ENCODE assay signal across 23 mouse cellular contexts in the genomic region with DNA sequence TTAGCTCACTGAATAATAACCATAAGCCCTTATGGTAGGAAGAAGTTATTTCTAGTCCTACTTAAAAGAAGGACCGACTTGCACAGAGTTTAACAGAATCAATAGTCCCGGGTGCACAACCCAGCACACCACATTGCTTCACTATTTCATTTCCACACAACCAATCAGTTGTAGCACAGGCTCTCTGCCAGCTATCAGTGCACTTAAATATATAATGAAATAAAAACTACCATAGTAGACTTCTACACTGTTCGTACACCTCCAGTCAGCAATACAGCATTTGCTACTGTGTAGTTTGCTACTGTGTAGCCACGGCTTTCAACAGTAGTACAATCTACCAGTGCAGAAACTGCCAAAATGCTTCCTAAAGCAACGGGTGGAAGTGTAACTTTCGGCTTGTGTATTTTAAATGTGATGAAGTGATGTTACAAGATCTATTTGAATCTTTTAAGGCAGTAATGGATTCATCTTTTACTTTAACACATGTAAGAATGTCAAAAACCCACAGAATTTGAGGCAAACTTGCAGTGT.
A peak's percentile ranks its signal among the peaks of the same experiment; 100 is the strongest.
DNase-seq lines count a peak whose midpoint lies in the region; ATAC-seq and TF ChIP-seq lines count a peak whose summit lies in the region.
"Had no signal": no experiment of that assay in that cellular context is flagged by ENCODE, and none has a peak within 500 bp of the region (broad histone marks: within the 10 kb centered on the region; RNA-seq: fewer than 3 reads in every experiment).

No protein-coding gene starts in this region.

- no peak for TF ChIP-seq POLR2A in liver, adult 2 months (IDR thresholded peaks at IDR 0.05; ENCODE audit: extremely low read depth, insufficient read depth, low read length)
- TF ChIP-seq POLR2A in limb, embryonic 14.5 days (IDR thresholded peaks at IDR 0.05; ENCODE audit: borderline replicate concordance, extremely low read depth, insufficient read depth, insufficient read length) = no peak

- H3K27ac ChIP-seq in liver, adult 2 months (replicated peaks; ENCODE audit: insufficient read depth, low read depth, low read length) = no peak overlapping the region
- H3K27ac ChIP-seq in liver, embryonic 12.5 days = no peak overlapping the region
- no peak overlapping the region for H3K27ac ChIP-seq in limb, embryonic 14.5 days (replicated peaks; ENCODE audit: low read depth, low read length)
- H3K27ac ChIP-seq: embryonic facial prominence, embryonic 15.5 days; heart, embryonic 10.5 days; hindbrain, embryonic 15.5 days; limb, embryonic 12.5 days had no signal

- no peaks in the 10 kb centered on the region; the same call in 1 of the 2 replicates for H3K79me2 ChIP-seq in liver, adult 2 months (ENCODE audit: control insufficient read depth, insufficient read depth, low read length)

- no peak overlapping the region for H3K4me2 ChIP-seq in liver, embryonic 12.5 days
- H3K4me2 ChIP-seq in limb, embryonic 14.5 days (replicated peaks; ENCODE audit: low read depth, low read length, severe bottlenecking) = 0 out of 2 replicates have a peak overlapping the region, but pooled peaks have one; percentile 17
- H3K4me2 ChIP-seq: embryonic facial prominence, embryonic 15.5 days; hindbrain, embryonic 15.5 days had no signal

- H3K4me3 ChIP-seq in liver, adult 2 months (ENCODE audit: insufficient read depth, low read depth, low read length) = no peak overlapping the region
- no peak overlapping the region for H3K4me3 ChIP-seq in liver, embryonic 12.5 days
- no peak overlapping the region for H3K4me3 ChIP-seq in limb, embryonic 14.5 days (replicated peaks; ENCODE audit: low read length)
- H3K4me3 ChIP-seq: embryonic facial prominence, embryonic 15.5 days; heart, embryonic 10.5 days; hindbrain, embryonic 15.5 days; limb, embryonic 12.5 days had no signal

- no peak overlapping the region for H3K9ac ChIP-seq in liver, adult 2 months (ENCODE audit: low read depth, low read length)
- H3K9ac ChIP-seq in liver, embryonic 12.5 days = no peak overlapping the region
- H3K9ac ChIP-seq in limb, embryonic 14.5 days (ENCODE audit: low read depth, low read length, severe bottlenecking) = no peak overlapping the region
- H3K9ac ChIP-seq: embryonic facial prominence, embryonic 15.5 days; hindbrain, embryonic 15.5 days; limb, embryonic 12.5 days had no signal

- ATAC-seq in liver, embryonic 12.5 days = no peak
- no peak for ATAC-seq in limb, embryonic 14.5 days (ENCODE audit: low FRiP score, low read depth)
- ATAC-seq: Patski had no signal

- H3K36me3 ChIP-seq in liver, adult 2 months (ENCODE audit: control insufficient read depth, insufficient read depth, low read length) = no peaks in the 10 kb centered on the region
- H3K36me3 ChIP-seq in liver, embryonic 12.5 days = no peaks in the 10 kb centered on the region
- H3K36me3 ChIP-seq in limb, embryonic 14.5 days (ENCODE audit: control insufficient read depth, insufficient read depth, low read length) = no peaks in the 10 kb centered on the region
- H3K36me3 ChIP-seq: embryonic facial prominence, embryonic 15.5 days; G1E; heart, embryonic 10.5 days; hindbrain, embryonic 15.5 days; limb, embryonic 12.5 days had no signal

- H3K9me3 ChIP-seq in liver, embryonic 12.5 days (replicated peaks) = no peaks in the 10 kb centered on the region
- no peaks in the 10 kb centered on the region for H3K9me3 ChIP-seq in limb, embryonic 14.5 days (ENCODE audit: control insufficient read depth, low read length)
- H3K9me3 ChIP-seq: embryonic facial prominence, embryonic 15.5 days; heart, embryonic 10.5 days; hindbrain, embryonic 15.5 days; limb, embryonic 12.5 days had no signal

- TF ChIP-seq CTCF in liver, adult 2 months (IDR thresholded peaks at IDR 0.05; ENCODE audit: low read depth, low read length) = no peak

- WGBS in liver, adult 2 months = 37% methylated on average over 6 of the region's 6 CpGs
- 68% methylated on average over 6 of the region's 6 CpGs for WGBS in liver, embryonic 12.5 days (ENCODE audit: insufficient replicate concordance)
- 47% methylated on average over 6 of the region's 6 CpGs for WGBS in limb, embryonic 14.5 days

- H3K4me1 ChIP-seq in liver, adult 2 months (ENCODE audit: control insufficient read depth, insufficient read depth, low read length) = peaks cover 3% of the 10 kb centered on the region; the same call in 1 of the 2 replicates
- no peaks in the 10 kb centered on the region for H3K4me1 ChIP-seq in liver, embryonic 12.5 days
- H3K4me1 ChIP-seq in limb, embryonic 14.5 days (ENCODE audit: control insufficient read depth, insufficient read depth, low read length) = peaks cover 16% of the 10 kb centered on the region

- peak; percentile 64 for DNase-seq in liver, adult 2 months (ENCODE audit: extremely low read depth, low read depth, low spot score)
- DNase-seq in right cerebral cortex, postnatal 10 days (ENCODE audit: low spot score in 2 of 2) = peak; percentile 18 to 27
- no peak for DNase-seq in right cerebral cortex, postnatal 36 days (ENCODE audit: low spot score in 2 of 2)
- DNase-seq in limb, embryonic 14.5 days (ENCODE audit: low spot score) = no peak
- no peak for DNase-seq in layer of hippocampus, postnatal 14 days (ENCODE audit: low spot score in 2 of 2)
- DNase-seq in adrenal gland, adult 8-10 months = no peak
- DNase-seq: B cell, adult 2 months; cerebellum, adult 11 months; cerebellum, adult 9-11 months; gastrocnemius, postnatal 36 days; kidney, adult 8-10 months; kidney, postnatal 10 days; lung, adult 18-20 months; lung, postnatal 10 days; retina, postnatal 1 day had no signal

- H3K27me3 ChIP-seq in liver, adult 2 months (ENCODE audit: control insufficient read depth, insufficient read depth, low read length) = no peaks in the 10 kb centered on the region
- no peaks in the 10 kb centered on the region for H3K27me3 ChIP-seq in liver, embryonic 12.5 days (replicated peaks)
- no peaks in the 10 kb centered on the region for H3K27me3 ChIP-seq in limb, embryonic 14.5 days (ENCODE audit: control insufficient read depth, insufficient read depth, low read length)
- H3K27me3 ChIP-seq: CH12.LX; embryonic facial prominence, embryonic 15.5 days; hindbrain, embryonic 15.5 days; limb, embryonic 12.5 days; Patski had no signal

Comparison
In these comparisons a context has a peak if more than half of its experiments do, and no peak if none do; other contexts are left out.
1. DNase-seq: peak in liver, adult 2 months (single experiment) and right cerebral cortex, postnatal 10 days (2 of 2); none in right cerebral cortex, postnatal 36 days (0 of 2), limb, embryonic 14.5 days (single experiment), layer of hippocampus, postnatal 14 days (0 of 2) and adrenal gland, adult 8-10 months (single experiment).